Mouse (Mus musculus) v-Abl transformed pro-B cells (cell line): Measurements from ENCODE around the gene Aox4.

Experiments
- in situ Hi-C, 2 experiments: fragments of 400-800 bp; cut with MboI; formaldehyde crosslinking; loops; one replicate each; pipeline ENCODE4 v1.15.1; 2025; ENCODE audit not compliant: unreplicated experiment in 2 of 2

Aox4 gene

GRCm38 (mm10) chr1:58296278-58296677 lies 86.1 kb downstream of the Aox4 start:
- in situ Hi-C loops = loop anchor here (5.0 to 25.0 kb wide), 5 partner anchors 96 to 879 kb away; partner anchors contain the start of genes Als2cr12 (in 2 of the 2) and Bzw1 (in 1 of the 2)

GRCm38 (mm10) chr1:58296821-58297220 lies 86.6 kb downstream of the Aox4 start:
- in situ Hi-C loops = loop anchor here (5.0 to 25.0 kb wide), 5 partner anchors 95 to 880 kb away; partner anchors contain the start of genes Als2cr12 (in 2 of the 2) and Bzw1 (in 1 of the 2)

GRCm38 (mm10) chr1:58298347-58298746 lies 88.2 kb downstream of the Aox4 start:
- in situ Hi-C loops = loop anchor here (5.0 to 25.0 kb wide), 5 partner anchors 94 to 881 kb away; partner anchors contain the start of genes Als2cr12 (in 2 of the 2) and Bzw1 (in 1 of the 2)

DNA sequence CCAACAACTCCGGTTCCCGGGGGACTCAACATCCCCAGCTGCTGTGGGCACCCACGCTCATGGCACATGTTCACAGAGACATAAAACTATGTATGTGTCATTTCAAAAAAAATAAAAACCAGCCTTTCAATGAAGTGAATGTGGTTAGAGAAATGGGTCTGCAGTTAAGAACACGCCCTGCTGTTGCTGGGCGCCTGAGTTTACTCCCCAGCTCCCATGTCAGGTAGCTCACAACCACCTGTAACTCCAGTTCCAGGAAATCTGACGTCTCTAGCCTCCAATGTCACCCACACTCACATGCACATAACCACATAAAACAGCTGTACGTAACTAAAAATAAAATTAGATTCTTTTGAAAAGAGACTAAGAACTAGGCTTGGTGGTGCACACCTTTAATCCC lies 90.9 kb downstream of the Aox4 start:
- in situ Hi-C loops = no loop called here

GRCm38 (mm10) chr1:58302015-58302414 lies 91.8 kb downstream of the Aox4 start:
- in situ Hi-C loops = no loop called here

DNA sequence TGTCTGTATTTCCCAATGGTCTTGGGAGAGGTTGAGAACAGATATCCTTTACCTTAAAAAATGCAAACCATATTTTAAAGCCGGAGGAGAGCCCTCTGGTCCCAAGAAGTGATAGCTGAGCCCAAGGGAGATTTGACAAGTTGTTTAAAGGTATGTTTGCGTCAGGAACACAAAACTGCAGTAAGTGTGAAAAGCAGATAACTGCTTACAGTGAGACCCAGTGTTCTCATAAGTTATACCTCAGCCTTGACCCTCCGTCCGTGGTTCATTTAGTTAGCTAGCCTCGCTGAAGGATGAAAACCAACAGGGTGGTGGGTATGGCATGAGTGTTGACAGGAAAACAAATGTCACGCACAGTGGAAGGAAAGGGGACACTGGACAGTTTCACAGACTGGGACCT lies 92.8 kb downstream of the Aox4 start:
- in situ Hi-C loops = no loop called here

GRCm38 (mm10) chr1:58303726-58304125 lies 93.5 kb downstream of the Aox4 start:
- in situ Hi-C loops = no loop called here

DNA sequence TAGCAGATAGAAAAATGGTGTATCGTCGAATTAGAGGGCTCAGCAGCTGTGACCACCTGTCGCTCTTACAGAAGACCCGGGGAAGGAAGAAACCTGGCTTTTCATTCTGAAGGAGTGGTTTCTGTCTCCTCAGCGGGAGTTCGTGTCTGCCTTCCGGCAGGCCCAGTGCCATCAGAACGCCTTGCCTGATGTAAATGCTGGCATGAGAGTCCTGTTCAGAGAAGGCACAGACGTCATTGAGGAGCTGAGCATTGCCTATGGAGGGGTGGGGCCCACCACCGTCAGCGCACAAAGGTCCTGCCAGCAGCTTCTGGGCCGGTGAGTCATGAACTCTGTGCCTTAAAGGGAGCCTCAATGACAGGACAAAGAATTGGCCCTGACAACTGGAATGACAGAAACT lies 94.1 kb downstream of the Aox4 start:
- in situ Hi-C loops = no loop called here

- in situ Hi-C loops = no loop called here
Observed at GRCm38 (mm10) chr1:58307181-58307580, 97.0 kb downstream of the Aox4 start.

DNA sequence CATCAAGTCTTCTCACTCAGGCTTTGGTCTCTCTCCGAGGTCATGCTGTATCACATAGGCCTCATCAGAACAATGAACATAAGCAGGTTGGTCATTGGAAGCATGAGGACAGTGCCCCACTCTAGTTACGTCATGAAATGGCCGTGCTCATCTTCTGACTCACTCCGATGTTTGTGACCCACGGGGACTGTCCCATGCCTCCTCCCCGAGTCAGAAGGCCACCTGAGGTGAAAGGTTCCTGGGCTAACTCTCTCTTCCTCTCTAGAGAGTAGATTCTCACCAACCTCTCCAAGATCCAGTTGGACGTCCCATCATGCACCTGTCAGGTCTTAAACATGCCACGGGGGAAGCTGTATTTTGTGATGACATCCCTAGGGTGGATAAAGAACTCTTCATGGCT lies 98.4 kb downstream of the Aox4 start:
- in situ Hi-C loops = no loop called here

DNA sequence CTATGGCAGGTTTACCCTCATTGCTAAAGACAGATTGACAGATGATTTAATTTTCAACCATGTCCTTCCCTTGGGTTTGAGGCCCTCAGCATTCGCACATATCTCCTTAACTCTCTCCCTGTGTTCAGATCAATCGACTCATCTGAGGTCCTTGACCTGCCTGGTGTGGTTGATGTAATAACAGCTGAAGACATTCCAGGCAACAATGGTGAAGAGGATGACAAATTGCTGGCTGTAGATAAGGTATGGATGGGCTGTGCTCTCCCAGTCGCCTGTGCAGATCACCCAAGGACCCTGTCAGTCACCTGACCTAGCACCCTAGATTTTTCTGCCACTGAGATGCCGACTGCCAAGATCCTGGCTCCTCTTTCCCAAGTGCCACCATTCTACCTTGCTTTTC lies 99.7 kb downstream of the Aox4 start:
- in situ Hi-C loops = loop anchor here in 1 of 2 experiments (10.0 kb wide), 1 partner anchor 75 kb away; no protein-coding TSS in a partner anchor

- in situ Hi-C loops = loop anchor here in 1 of 2 experiments (10.0 kb wide), 1 partner anchor 73 kb away; no protein-coding TSS in a partner anchor
Observed at GRCm38 (mm10) chr1:58311221-58311864, 101.1 kb downstream of the Aox4 start.

- in situ Hi-C loops = loop anchor here in 1 of 2 experiments (10.0 kb wide), 1 partner anchor 72 kb away; no protein-coding TSS in a partner anchor
Observed at GRCm38 (mm10) chr1:58313173-58313572, 103.0 kb downstream of the Aox4 start.

DNA sequence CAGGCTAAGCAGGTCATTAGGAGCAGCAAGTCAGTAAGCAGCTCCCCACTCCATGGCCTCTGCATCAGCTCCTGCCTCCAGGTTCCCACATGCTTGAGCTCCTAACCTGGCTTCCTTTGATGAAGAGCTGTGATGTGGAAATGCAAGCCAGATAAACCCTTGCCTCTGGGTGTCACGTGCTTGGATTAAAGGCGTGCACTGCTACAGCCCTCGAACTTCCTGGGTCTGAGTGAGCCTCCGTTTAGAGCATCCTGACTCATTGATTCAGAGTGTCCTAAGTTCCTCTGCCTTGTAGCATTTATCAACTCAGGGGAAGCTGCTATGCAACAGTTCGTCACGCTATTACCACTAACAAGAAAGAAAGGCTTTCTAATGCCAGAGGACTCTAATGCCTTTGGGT lies 105.3 kb downstream of the Aox4 start:
- in situ Hi-C loops = loop anchor here in 1 of 2 experiments (10.0 kb wide), 1 partner anchor 69 kb away; no protein-coding TSS in a partner anchor
